Mouse (Mus musculus): ENCODE measurements at regions not wholly inside any gene's neighbourhood (a gene's known extent, or its start where the extent isn't known, plus 50 kb on each side); places are given as distances from the start of the nearest gene placed in this dataset.

DNA sequence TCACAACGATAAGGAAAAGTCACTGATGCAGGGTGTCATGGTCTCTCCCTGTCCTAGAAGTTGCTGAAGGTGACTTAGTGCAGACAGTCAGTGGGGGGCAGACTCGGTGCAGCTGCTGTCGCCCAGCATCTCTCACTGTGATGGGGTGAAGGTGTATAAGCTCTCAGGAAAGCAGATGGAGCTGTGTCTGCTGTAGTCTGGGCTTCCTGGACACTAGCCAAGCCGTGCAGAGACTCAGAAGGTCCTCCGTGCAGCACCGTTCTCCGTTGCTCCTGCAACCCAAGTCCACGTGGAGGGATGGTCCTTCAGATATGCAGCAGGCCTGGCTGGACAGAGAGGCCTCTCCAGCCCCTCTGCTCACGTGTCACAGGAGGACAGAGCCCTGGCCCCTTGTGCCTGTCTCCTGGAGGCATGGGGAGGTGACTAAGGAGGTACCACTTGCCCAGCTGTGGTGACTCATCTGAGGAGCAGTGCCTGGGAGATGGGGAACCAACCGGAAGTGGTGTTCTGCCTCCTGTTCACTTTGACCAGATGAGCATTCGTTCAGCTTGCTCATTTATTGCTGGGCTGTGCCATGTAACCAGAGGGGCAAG lies 171.2 kb downstream of the Gadd45g start:
- DNase-seq = peak; percentile 11

DNA sequence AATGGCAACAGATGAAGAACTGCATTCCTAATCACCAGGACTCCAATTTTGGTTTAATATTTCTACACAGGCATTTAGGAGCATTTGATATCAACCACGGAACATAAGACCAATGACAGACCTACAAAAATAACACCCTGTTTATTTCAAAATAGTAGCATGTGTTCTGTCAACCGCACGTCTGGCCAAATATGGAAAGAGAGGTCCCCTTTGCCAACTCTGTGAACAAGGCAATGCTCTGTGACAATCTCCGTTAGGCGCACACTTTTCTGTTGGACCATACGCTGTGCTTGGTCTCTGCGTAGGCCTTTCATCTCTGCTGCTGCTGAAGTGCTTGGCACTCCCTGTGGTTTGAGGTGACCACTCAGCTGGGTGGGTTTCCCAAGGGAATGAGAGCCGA lies 173.2 kb downstream of the Gadd45g start:
- no peak for DNase-seq

DNA sequence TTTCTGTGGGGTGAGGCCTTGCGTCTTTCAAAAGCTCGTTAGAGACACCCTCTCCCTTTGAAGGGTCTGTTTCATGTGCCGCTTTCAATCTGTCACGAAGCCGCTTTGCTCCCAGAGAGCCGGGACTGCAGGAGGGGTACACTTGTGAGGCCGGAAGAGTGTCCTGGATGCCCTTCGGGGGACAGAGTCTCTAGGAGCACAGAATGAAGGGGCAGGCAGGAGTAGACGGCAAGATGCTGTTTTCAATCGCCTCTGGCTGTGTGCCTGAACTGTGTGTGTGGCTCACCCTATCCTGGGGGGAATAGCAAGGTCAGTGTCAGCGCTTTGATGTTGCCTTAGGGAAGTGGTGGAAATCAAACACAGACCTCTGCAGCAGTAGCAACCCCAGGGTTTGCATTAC lies 174.7 kb downstream of the Gadd45g start:
- DNase-seq = no peak

DNA sequence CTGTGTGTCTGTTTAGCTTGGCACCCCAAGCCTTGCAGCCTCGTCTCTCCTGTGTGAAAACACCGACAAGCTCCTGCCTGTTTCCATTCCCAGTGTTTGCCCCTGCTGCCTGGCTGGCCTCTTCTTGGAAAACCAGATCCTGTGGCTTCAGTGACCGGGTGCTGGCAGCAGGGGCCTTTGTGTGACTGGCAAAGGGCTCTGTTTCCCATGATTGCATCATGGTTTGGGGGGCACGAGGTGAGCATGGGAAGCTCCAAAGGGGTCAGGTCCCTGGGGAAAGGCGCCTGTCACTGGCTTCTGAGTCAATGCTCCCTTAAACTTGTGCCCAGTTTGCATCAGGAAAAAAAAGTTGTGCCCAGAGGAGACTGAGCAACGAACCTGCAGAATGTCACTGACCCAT lies 175.3 kb downstream of the Gadd45g start:
- DNase-seq = no peak

DNA sequence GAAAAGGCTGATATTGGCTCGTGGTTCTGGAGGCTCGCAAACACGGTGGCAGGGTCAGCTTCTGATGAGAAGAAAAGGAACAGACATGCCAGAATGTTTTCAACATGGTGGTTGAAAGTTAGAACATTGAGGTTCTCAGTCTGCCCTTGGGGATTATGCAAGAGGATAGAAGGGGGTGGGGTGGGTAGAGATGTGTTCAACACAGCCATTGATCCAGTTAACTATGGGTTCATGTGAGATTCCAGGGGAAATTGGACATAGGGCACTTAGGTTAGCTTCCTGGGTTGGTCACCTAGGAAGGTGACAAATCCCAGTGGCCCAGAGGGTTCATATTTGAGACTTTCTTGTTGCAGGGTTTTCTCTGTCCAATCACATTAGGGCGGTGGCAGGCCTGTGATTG lies 176.1 kb downstream of the Gadd45g start:
- DNase-seq = no peak

DNA sequence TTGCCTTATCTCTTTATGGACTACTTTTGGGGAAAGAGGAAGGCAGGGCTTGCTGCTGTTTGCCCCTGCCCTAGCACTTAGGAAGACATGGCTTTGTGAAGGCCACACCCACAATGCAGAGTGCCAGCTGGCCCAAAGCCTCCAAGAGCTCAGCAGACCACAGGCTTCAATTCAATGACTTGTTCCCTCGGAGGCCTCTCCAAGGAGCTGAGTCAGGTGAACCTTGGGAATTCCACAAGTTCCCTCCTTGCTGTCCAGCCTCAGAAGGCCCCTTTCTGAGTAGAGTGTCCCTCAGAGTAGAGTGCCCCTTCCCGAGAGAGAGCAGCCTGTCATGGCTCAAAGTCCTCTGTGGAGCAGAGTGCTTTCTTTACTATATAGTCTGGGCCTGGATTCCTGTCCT lies 177.9 kb downstream of the Gadd45g start:
- DNase-seq = no peak

DNA sequence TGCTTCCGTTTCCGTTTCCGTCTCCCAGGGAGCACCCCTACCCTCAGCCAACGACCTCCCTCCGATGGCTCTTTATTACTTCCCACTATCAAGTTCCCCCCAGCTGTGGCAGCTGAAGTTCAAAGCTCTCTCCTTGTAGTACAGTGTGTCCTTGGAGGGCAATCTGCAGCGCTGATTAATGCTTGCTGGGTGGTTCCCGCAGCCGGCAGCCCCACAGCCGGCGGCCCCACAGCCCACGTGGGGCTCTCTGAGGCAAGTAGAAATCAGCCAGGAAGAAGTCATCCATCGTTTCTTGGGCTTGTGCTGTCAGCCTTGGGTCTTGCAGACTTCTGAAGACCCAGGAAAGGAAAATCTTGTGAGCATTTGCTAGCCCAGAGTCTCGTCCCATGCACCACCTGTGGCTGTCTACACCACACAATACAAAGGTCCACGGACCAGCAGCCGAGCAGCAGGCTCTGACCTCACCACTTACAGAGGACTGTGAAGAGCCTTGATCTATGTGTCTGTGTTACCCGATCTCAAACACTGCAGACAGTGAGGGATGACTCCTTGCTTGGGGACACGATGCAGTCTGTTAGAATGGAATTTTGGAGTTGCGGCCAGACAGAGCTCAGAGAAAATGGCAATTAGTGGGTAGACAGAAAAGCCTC lies 178.5 kb downstream of the Gadd45g start:
- no peak for DNase-seq

DNA sequence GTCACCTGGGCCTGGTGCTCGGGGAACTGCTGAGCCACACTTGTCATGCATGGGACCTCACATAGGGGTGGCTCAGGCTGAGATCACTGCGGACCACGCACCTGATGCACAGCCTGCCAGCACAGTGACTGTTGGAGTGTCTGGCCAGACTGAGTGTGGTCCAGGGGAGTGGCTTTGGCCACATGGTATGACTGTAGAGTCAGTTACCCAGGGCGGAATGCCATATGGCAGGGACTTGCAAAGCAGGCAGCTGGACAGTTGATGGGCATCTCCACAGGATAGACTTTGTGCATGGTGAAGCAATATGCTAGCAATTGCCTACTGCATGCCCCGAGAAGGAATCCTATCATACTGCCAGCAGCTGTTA lies 179.0 kb downstream of the Gadd45g start:
- no peak for DNase-seq

DNA sequence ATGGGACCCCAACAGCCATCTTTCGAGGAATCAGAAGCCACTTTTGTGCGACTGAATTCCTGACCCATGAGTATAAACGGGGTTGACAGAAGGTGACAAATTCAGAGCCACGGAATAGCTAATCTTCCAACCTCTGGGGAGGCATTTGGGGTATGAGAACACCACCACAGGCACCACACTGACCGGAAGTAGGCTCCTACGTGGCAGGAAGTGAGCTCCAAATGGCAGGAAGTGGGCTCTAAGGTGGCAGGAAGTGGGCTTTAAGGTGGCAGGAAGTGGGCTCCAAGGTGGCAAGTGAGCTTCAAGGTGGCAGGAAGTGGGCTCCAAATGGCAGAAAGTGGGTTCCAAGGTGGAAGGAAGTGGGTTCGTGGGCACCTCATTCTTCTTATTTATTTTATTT lies 179.8 kb downstream of the Gadd45g start:
- DNase-seq = no peak

DNA sequence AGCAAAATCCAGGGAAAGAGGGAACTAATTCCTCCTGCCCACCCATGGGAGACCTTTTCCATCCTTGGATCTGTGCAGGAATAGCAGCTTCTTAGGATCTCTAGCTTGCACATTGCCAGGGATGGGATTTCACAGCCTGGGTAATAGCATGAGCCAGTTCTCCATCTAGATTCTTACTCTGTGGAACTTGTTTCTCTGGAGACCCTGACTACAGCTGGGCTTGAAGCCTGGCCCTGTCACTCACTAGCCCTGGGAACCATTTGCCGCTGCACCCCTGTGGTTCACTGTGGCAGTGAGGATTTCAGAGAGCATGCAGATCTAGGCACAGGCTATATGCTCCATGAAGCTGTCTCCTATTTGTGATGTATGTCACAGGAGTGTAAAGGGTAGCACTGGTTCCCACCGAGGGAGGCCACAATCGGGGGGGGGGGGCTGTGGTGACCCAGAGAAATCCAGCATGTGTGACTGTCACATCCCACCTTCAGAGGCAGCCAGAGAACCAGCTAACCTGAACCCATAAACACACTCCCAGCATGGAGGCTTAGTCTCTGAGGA lies 183.5 kb downstream of the Gadd45g start:
- DNase-seq = no peak

DNA sequence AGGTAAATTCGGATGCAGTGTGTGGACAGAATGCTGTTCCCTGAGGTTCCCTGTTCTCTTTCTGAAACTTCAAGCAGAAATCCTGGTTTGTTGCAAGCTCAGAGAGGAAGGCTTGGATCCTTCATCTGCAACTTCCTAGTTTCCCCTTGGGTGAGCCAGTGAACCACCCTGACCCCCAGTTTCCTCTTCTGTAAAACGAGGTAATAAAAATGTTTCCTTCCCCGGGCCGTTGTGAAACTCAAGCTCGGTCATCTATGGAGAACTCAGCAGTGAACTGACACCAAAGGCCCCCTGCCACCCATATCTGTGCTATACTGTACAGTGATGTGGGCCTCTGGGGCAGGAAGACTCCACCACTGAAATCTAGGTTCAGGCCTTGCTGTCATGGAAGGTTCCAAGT lies 185.0 kb downstream of the Gadd45g start:
- DNase-seq = no peak

DNA sequence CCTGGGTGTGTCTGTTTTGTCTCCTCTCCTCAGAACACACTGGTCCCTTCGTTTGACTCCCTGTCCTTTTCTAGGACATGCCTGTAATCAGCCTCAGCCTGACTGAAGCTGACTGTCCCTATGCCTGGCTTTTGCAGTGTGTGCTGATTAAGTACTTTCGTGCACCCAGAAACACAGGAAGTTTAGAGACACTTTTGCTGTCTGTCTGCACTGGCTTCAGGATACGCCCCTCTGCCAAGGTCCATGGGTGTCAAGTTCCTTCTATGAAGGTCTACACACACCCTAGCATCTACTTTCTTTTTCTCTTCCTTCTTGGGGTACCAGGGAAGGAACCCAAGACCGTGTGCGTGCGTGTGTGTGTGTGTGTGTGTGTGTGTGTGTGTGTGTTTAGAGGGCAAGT lies 189.3 kb downstream of the Gadd45g start:
- no peak for DNase-seq

DNA sequence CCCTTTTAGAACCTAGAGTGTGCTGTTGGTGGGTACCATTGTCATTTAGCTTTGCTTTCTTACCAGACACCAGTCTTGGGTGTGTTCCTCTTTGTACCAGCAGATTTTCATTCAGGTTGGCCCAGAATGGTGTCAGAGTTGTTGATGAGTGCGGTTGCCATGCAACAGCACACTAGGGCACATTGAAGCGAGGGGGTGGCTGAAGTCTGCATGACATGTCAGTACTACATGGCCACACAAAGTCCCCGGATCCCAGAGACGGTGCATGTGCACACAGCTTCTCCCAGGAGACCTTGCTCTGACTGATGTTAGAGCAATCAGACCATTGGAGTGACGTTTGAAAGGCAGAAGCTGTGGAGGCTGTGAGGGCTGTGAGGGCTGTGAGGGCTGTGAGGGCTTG lies 189.9 kb downstream of the Gadd45g start:
- no peak for DNase-seq

DNA sequence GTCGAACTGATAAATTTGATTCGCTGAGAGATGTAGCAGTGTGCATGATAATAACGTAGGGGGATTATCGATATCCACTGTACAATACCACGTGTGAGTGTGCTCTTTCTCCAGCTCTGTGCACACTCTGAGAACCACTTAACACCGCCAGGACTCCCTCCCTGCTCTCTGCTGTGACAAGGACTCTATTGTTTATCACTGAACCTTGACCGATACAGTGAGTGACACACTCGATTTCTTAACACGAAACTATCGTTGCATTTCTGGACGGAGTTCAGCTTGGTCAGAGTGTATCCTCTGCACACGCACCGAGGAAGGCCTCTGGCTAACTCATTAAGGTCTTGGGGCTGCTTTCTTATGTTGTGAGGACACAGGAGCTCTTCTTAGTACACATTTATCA lies 190.7 kb downstream of the Gadd45g start:
- no peak for DNase-seq

DNA sequence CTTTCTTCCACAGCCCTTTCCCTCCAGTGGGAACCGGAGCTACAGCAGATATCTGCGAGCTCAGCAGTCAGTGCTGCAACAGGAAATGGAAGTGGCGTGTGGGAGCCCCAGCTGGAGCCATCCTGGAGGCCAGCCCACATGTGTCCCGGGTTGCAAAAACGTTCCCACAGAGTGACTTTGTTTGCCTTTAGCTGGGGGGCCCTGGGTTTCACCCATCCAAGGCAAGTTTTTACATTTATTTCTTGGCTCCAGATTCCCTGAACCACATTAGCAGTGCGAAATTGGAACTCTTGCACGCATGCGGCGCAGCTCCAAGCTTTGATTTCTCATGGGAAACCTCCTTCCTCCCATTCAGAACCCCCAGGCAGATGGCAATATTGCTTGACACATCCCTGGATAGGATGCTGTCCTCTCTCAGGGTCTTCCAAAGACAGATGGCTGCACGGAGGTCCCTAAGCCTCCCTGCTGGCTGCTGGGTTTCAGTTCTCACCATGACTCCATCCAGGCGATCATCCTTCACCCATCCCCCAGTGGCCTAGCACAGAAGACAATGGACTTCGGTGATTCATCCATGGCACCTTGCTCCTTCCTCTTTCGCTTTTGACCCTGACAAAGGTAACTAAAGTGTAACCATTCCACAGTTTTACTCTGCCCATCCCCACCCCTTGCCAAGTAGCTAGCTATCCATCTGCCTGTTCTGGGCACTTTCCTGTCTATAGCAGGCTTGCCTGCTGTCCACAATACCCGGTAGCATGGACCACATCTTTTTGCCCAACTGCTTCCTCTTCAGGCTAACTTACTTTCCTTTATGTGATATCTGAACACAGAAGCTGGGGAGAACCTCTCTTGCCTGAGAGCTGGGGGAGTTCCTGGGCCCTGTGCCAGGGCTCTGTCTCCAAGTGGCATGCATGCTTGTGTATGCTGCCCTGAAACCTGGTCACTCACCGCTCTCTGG lies 195.3 kb downstream of the Gadd45g start:
- peak; percentile 37 for DNase-seq

DNA sequence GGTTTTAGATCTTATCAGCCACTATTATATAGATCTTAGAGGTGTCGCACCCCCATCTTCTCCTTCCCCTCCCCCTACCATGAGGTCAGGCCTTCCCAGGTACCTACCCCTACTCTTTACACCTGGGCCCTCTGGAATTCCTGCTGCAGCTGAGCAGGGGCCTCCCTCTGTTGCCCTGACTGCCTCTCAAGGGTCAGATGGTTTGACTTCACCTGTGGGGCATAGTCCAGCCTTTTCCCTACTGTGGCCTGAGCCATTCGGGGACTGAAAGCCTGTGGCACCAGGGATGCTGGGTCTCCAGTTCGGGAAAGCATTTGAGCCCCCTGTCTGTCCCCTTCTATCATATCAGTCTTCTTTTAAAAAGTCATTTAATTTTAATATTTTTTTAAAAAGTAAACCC lies 196.4 kb downstream of the Gadd45g start:
- DNase-seq = no peak

DNA sequence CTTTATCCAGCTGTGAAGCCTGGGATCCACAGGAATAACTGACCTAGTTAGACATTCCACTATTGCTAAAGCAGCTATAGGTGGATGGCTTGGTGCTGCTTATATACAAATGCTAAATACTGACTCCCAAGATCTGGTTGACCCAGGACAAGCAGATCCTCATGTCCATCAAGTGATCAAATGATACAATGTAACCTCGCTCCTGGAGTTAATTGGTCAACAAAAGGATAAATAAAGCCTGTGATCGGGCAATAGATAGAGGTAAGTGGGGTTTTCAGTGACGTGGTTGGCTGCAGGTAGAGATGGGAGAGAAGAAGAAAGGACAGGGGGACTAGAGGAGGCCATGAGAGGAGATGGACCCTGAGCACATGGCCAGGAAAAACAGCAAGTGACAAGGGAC lies 197.4 kb downstream of the Gadd45g start:
- DNase-seq = no peak

DNA sequence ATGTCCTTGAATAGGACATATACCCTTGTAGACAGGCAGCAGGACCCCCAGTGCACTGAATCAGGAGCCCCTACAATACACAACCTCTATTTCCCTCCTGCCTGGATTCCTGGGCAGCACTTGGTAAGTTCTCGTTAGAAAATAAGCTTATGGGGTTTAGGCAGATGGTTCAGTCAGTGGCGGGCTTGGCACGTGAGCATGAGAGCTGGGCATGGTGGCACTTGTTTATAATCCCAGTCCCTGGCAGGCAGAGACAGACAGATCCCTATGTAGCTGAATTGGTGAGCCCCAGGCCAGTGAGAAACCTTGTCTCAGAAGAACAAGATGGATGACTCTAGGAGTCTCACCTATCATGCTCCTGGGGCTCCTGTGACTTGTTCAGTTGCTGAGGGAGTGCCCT lies 198.9 kb downstream of the Gadd45g start:
- DNase-seq = no peak

DNA sequence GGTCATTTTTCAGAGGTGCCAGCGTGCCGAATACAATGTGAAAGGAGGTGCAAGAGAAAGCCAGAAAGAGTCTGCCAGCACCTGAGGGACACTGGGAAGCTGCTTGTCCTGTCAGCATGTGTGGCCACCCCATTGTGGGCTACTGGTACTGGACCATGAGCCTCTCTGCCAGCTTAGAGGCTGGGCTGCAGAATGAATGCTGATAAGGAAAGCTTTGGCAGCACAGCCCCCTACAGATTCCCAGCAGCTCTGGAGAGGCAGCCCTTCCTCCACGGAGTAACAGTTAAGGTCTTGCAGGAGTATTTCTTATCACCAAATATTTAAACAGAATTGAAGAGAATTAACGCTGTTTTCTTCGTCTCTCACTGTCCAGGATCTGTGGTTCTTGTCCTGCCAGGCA lies 199.5 kb downstream of the Gadd45g start:
- no peak for DNase-seq

DNA sequence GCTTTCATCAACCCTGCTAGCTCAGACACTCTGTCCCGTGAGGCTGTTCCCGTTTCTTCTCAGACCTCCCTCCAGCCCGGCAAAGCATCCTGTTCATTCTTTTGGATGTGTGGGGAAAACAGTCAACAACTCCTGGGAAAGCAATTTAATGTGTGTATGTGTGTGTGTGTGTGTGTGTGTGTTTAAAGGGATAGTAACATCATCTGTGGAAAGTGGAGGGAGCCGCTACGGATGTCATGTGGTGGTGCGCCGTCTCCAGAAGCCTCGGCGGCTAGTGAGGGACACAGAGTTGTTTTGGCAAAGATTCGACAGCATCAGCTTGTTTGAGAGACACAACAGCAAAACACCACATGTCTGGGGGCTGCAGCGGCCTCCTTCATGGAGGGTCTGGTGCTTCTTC lies 200.2 kb downstream of the Gadd45g start:
- no peak for DNase-seq

DNA sequence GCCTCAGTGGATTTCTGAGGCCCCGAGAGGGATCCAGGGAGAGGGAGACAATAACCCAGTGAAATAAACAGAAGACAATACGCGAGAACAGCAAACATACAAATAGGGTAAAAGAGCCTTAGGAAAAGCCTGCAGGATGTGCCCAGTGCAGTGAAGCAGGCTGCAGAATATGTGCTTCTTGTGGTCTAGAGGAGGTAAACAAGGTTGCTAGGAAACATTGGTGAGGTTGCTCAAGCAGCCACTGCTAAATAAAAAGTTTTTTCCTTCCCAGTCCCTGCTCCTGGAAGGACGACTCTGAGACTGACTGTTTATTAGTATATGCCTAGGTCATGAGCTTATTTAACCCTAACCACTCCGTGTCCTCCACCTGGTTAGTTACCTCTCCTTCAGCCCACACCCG lies 201.5 kb downstream of the Gadd45g start:
- DNase-seq = no peak

DNA sequence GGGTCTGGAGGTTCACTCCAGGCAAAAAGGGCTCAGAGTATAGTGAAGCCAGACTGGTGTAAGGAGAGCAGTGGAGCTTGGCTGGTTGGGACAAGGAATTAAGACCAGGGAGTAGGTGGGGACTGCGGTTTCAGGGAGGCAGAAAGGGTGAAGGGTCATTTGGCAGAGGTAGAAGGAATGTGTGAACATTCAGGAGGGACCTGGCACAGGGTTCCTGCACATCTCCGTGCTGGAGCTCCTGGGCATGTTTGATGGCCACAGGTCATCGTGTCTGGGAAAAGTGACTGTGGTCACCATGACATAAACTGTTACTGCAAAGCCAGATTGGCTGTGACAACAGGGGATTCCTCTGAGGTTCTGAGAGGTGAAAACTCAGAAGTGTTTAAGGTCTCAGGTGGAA lies 202.3 kb downstream of the Gadd45g start:
- DNase-seq = no peak

DNA sequence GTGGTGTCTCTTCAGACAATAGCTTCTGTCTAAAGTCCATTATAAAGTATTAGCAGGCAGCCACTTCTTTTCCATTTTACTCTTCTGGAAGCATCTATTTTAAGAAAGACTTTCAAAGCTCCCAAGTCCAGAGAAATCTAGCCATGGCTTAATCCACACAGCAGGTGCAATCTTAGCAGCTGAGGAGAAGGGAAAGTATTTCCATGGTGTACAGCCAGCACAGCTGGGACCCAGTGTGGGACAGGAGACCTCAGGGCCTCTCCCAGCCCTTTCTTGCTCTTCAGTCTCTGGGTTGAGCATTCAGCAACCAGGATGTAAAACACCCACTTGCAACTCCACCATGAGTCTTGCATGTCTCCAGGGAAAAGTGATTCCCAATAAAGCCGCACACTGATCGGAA lies 202.8 kb downstream of the Gadd45g start:
- DNase-seq = no peak

DNA sequence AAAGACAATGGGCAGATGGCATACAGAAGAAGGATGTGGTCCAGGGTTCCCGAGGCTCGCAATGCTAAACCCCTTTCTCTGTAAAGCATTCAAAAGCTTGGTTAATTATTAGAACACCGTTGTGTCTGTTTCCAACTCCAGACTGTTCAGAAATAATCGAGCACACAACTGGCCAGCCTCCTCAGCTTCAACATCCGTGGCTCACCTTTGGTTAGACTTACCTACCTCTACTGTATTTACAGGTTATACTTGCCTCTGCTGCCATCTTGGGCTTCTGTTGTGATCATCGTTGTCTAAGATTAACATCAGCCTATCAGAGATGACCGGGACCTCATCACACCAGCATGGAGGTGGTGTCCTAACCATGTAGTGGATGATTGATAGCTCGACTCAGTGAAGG lies 209.3 kb downstream of the Gadd45g start:
- no peak for DNase-seq

All from cerebellum, adult 8-10 months (tissue).